Mouse (Mus musculus): ENCODE measurements around the gene Myrf.

The Myrf gene

DNA sequence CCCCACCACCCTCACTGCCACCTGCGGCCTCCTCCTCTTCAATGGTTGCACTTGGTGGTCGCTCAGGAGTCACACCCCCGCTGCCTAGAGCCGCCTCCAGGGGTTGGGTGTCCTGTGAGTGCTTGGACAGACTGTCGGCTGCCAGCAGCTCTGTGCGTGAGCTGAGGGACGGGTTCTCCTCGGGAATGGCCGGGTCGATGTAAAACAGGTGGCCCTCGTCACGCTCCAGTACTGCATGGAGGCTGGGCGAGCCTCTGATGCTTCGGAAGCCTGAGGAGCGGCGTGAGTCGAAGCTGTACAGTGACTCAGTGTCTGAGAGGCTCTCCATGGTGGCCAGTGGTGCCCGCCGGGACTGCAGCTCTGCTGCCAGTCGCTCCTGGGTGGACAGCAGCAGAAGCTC lies 7.6 kb upstream of the Myrf start:
- no peak for DNase-seq (ENCODE audit: low read depth, low spot score)

DNA sequence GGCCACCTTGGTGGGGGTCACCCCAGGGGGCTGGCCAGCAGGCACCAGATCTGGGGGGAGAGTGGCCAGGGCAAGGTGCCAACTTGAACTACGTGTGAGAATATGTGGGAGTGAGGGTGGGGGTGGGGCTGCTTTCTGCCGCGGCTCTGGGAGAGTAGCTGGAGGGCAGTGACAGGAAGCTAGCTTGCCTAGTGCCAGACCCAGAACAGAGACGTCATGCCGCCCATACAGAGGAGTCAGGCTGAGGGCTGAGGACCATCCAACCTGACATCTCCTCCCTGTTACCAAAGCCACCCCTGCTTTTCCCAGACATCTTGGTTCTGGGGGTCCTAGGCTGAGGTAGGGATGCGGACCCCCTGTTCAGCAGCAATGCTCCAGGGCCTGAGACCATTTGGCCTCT lies 6.6 kb upstream of the Myrf start:
- DNase-seq (ENCODE audit: low read depth, low spot score), result no peak

DNA sequence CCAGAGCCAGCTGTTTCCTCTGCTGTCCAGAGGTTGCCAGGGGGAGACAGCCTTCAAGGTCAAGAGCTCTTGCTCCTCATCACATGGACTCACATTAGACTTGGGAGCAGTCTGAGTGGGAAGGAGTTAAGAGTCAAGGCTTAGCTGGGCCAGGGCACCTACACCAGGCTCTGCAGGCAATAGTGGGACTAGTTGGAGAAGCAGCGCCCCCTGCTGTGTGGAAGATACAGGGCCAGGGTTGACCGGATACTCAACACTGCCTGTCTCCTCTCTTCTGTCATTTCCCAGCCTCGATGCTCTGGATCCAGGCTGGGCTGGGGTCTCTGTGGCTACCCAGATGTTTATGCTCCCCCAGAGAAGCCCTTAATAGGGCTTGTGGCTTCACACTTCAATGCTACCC lies 3.6 kb upstream of the Myrf start:
- DNase-seq (ENCODE audit: low read depth, low spot score), result peak; percentile 72

DNA sequence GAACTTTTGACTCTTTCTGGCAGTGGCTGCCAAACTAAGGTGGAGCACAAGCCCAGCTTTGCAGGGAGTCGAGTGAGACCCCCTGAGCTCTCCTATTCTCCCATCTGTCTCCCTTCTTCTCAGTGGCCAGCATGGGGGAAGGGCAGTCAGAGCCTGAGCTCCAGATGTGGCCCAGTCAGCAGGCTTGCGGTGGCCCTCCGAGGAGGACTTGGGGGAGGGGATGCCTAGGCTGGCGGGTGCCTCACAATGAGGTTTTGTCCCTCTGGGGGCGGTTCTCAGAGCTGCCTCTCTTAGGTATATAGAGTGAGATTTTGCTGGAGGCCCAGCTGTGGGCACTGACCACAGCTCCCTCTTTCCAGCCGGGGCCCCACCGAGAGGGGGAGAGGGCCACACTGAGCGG lies 2.4 kb upstream of the Myrf start:
- DNase-seq (ENCODE audit: low read depth, low spot score), result no peak

DNA sequence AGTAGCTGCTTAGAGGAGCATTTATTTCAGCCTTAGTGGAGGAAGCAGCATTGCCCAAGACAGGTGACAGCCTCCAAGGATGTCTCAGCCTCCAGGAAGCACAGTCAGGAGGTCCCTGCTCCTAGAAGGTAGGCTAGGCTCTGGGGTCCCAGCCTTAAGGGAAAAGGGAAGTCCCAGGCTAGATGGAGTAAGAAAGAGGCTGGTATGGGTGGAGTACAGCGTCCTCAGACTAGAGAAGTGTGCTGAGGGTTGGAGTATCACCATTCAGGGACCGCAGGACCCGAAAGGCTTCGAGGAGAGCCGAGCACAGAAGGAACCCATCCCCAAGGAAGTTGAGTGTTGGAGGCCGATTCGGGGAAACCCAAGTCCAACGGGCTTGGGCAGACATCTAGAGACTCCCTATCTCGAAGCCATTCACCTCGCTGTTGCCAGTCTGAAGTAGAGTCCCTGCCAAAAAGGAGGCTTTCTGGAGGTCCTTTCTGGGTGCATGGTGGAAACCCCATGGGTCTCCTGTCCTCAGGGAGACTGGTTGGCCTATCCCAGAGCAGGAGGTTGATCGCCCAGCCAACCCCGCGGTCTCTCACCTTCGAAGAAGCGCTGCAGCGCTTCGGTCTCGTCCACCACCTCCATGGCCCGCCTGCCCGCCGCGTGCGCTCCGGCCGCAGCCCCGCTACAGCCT lies 434 bp downstream of the Myrf start:
- no peak for DNase-seq (ENCODE audit: low read depth, low spot score)

DNA sequence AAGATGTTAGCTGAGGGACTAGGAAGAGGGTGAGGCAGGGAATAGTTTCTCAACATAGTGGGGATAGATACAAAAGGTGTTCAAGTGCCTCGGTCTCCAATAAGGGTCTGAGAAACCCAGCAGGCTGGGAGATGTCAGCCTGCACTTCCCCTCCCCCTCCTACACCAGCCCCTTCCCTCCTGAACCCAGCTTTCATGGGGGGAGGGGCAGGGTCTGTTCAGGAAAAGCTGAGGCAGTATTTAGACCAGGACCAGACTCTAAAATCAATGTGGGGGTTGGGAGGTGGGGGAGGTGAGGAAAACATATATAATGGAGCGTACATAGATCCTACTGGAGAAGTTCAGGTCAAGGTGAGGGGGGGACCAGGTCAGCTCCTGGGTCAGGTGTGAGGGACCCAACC lies 1.1 kb downstream of the Myrf start:
- no peak for DNase-seq (ENCODE audit: low read depth, low spot score)

DNA sequence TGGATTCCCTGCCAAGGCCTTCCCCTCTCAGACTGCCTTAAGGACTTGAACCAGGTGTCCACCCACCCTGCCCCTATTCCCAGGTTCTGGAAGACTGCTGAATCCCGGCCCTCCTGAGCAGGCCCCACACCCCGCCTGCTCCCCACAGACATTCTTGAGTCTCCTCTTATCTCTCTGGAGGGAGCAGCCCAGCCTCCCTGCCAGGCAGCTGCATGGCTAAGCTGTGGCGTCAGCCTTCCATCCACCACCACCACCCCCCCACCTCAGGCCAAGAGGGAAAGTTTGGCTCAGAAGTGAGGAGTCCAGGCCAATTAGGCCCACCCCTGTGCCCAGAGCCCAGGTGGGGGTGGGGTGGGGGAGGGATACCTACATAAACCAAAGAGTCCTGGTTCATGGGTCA lies 2.1 kb downstream of the Myrf start:
- DNase-seq (ENCODE audit: low read depth, low spot score), result no peak

DNA sequence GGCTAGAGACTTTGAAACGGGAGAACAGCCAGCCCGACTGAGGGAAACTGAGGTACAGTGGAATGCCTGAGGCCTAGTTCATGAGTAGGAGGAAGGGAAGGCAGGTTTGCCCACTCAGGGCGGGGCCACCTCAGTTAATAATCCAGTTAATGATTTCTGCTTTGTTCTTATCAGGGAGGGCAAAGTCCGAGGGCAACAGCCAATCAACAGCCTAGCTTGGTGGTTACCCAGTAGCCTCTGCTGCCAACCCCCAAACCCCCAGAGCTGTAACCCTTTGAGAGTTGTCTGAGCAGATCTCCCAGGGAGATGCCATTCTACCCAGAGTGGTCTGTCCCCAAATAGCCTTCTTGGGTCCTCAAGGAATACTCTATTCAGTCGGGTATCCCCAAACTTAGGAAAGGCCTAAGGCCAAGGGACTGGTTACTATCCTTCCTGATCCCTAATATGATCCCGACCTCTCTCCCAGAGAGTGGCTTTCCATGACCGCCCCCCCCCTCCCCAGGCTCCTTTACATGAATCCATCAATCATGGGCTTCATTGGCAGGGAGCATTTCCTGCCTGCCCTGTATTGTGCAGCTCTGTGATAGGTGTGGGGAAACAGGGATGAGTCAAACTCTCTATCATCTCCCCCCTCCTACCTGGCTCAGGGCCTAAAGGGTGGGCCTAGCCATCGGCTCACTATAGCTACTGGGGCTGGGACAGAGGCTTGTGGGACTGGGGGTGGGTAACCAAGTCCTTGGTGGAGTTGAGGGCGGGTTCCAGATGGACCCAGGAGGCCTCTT lies 4.6 kb downstream of the Myrf start:
- no peak for DNase-seq (ENCODE audit: low read depth, low spot score)

DNA sequence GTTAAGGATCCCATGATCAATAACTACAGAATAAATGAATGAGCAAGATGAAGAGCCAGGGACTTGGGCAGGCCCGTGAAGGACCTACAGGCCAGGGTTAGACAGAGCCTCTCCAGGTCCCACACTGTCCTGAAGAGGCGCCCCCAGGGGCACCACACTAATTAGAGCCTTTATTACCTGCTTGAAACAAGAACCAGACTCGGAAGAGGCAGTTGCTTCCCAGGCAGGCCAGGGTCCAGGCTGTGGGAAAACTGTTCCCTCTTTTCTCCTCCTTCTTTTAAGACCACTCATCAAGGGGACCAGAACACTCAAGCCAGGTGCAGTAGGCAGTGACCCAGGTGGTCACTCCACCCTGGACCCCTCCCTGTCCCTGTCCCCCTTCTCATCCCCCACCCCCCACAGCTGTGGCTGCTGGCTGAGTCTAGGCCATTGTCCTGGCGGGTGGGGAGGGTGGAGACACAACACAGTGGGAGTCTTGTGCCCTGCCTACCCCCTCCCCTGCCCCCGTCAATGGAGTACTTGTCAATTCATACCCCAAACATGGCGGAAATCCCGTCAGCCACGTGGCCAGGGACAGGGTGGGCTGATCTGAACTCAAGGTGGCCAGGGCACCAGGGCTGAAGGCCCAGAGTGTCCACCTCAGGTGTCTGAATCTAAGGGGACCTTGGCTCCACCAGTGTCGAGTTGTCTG lies 8.1 kb downstream of the Myrf start:
- DNase-seq (ENCODE audit: low read depth, low spot score), result peak; percentile 31

DNA sequence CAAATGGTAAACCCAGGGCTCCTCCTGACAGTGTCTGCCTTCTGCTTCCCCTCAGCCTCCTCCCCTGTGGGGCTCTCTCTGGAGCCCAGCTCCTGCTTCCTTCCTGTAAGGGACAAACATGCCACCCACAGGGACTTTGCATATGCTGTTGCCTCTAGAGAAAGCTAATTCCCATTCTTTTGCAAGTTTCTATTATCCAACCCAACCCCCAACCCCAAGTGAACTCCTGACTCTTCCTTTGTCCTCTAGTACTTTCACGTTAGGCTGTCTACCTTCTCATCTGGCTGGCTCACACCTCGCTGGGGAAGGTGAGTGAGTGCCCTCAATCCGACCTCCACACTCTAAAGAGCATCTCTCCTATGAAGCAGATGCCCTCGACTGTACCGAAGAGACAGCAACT lies 8.7 kb downstream of the Myrf start:
- peak; percentile 88 for DNase-seq (ENCODE audit: low read depth, low spot score)

DNA sequence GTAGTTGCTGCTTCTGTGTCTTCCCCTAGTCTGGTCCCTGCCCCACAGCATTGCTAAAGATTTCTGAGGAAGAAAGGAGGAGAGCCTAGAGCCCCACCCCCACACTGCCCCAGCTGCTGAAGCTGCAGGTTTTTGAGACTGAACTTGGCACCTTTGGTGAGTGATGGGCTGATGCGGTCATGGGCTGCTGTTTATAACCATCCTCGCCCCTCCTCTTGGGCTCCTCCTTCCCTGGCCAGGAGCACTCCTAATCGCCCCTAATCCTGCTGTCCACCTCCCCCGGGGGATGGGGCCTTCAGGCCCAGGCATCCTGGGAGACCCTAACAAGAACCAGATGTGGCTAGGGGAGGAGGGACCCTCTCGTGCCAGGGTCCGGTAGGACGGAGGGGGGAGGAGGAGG lies 9.5 kb downstream of the Myrf start:
- DNase-seq (ENCODE audit: low read depth, low spot score), result no peak

DNA sequence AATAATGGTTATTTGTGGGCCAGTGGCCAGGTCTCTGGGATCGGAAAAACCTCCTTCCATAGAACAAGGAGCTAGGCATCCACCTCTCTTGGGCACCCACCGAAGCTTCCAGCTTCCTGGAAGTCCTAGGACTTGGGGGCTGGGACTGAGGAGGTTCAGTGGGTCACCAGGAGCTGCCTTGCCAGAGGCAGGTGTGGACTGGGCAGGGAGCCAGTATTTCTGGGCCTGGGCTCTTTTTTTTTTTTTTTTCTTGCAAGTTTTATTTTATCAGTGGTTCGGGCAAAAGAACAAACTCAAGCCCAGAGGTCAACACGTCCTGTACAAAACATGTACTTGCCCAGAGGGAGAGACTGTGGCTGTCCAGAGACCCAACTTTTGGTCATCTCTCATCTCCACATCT lies 14.8 kb downstream of the Myrf start:
- no peak for DNase-seq (ENCODE audit: low read depth, low spot score)

DNA sequence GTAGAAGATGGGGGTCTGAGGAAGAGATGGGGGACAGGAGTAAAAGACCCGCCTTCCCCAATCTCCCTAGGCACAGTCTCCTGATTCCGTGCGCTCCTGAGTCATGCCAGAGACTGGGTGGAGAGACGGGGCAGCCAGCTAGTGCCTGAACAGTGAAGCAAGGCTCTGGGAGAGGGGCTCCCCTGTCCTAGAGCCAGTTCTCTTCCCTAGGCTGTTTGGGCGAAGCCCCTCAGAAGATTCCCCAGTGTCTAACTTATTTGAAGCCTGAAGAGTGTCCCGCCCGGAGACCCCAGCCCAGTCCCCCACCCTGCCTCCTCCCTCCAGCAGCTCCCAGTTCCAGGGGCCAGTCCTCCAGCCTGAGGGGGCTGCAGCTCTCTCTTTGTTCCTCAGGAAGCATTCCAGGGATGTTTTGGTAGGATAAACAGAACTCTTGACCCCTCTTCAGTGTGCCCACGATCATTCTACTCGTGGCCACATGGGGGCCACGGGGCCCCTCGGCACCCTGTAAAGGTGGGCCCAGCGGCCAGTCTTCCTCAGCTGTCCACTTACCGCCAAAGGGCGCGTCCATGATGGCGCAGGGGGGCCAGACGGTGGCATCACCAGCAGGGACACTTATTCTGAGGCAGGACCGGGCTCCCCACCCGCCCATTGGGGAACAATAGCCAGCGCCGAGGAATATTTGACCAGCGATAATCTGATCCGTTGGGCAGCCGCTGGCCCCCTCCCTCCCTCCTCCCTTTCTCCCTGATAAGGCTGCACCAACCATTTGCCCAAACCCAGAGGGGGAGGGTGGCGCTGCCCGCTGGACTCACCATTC lies 15.7 kb downstream of the Myrf start:
- peak; percentile 22 for DNase-seq (ENCODE audit: low read depth, low spot score)

DNA sequence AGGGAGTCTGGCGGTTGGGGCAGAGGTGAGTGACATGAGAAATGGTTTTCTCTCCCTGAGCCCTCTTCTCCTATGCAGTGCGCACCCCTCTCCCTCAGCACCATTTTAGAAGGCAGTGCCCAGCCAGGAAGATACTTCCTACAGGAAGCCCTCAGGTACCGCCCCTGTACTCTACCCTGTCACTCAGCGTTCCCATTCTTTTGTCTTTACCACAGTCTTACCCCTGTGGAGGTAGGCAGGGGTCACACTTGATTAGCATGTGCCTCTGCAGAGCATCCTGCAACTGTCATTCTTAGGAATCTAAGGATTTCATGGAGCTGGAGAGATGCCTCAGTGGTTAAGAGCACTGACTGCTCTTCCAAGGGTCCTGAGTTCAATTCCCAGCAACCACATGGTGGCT lies 17.0 kb downstream of the Myrf start:
- no peak for DNase-seq (ENCODE audit: low read depth, low spot score)

DNA sequence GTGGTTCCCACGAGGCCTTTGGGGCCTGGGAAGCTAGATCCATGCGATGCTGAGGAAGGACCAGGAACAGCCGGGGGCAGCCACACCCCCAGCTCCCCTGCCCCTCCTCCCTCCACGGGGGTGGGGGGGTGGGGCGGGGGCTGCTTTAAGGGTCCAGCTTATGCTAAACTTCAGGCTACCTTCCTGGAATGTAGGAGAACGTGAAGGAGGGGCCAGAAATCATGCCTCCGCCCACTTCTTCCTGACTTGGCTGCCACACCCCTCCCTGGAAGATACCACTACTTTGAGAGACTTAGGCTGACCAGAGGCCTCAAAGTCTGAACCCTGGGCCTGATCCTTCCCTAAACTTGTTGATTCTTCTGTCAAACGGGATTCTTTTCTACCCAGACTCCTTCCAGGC lies 17.9 kb downstream of the Myrf start:
- DNase-seq (ENCODE audit: low read depth, low spot score), result peak; percentile 83

DNA sequence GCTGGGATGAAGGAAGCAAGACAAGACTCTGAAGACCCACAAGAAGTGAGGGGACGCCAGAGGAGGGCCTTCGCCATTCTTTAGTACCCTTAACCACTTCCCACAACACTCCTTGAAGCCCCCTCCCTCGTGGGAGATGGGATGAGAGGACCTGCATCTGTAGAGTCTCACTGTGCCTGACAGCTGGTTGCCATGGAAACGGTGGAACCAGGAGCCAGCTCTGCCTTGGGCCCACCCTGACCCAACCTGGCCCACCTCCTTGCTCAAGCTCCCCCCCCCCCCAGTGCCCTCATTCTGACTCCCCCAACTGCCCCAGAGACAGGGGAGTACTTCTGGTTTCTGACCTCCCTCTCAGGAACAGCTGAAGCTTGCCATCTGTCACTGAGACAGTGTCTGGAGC lies 19.0 kb downstream of the Myrf start:
- no peak for DNase-seq (ENCODE audit: low read depth, low spot score)

DNA sequence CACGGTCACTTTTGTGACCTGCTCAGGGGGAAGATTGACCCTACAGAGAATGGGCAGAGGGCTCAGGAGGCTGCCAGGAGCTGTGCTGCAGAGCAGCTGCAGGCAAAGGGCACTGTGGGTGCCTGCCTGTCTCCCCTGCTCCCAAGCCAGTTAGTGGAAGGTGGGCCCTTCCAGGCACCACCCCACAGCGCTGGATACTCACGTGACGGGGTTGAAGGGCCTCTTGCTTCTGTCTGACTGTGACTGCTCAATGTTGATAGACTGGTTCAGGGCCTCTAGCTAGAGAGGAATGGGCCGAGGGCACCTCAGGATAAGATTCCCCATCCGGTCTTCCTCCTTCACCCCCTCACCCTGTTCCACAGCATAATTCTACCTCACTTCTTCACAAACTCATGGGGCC lies 21.0 kb downstream of the Myrf start:
- DNase-seq (ENCODE audit: low read depth, low spot score), result no peak

DNA sequence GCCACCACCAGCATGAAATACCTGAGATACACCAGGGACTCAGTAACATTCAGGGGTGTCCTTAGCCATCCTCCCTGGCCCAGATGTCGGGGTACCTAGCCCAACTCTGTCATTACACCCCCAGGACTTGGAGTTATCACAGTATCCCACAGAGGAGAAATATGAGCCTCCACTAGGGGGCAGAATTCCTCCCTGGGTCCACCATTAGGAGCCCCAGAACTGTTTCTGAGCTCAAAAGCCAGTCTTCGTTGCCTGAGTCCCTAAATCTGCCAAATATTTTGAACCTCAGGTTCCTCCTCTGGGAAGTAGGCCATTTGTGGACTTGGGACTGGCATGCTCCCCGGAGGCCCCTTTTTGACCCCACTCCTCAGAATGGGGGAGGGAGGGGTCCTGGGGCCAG lies 21.4 kb downstream of the Myrf start:
- peak; percentile 75 for DNase-seq (ENCODE audit: low read depth, low spot score)

DNA sequence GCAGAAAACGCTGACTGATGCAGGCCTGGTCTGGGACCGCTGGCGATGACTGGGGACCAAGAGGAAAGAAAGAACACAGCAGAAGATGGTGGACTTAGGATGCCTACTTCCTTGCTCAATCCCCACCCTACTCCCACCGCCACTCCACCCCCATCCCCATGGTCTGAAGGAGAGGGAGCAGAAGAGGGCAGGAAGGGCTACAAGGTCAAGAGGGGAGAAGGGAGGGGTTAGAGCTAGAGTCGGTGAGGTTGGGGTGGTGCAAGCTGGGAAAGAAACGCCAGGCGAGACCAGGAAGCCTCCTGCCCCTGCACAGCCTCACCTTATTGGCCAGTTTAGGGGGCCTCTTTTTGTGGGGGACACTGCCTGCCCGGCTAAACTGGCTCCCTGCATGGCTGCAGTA lies 24.4 kb downstream of the Myrf start:
- peak; percentile 49 for DNase-seq (ENCODE audit: low read depth, low spot score)

DNA sequence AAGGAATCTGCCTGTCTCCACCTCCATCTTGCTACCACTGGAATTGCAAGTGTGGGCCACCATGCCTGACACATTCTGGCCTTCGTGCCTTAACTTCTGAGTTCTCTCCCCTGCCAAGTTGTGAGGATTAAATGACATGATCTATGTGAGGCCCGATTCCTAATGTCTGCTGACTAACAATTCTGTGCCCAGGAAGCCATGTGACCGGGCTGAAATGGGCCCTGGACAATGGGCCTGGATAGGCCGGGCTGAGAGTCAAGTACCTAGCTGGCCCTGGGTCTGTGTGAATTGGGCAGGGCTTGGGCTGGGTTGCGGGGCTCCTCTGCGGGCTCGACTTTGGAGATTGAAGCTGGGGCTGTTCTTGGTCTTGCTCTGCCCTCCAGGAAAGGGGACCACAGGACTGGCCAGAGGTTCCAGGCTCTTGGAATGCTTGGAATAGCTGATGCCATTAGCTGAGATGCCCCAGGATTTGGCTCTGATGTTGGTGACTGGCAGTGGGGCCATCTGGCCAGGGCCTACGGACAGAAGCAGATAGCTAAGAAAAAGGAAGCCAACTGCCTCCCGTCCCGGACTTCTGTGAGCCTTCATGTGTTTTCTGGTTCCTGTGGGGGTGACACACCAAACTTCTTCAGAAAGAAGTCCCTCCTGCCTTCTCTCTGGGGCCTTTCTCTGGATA lies 26.6 kb downstream of the Myrf start:
- no peak for DNase-seq (ENCODE audit: low read depth, low spot score)

DNA sequence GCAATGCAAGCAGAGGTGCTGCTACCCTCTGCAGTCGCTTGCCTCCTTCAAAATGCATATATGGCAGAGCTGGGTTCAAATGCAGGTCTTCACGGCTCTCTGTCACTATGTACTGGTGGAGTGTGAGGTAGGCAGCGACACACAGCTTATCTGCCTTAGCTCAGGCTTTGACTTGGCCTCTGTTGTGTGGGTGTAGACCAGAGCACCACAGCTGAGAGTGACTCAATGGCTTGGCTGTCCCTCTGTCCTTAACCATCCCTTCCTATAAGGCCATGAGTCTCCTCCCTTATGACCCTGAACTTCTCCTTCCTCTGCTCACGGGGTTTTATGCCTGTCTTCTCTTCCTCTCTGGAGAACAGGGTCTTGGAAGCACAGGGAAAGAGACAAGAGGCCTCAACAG lies 29.7 kb downstream of the Myrf start:
- DNase-seq (ENCODE audit: low read depth, low spot score), result no peak

DNA sequence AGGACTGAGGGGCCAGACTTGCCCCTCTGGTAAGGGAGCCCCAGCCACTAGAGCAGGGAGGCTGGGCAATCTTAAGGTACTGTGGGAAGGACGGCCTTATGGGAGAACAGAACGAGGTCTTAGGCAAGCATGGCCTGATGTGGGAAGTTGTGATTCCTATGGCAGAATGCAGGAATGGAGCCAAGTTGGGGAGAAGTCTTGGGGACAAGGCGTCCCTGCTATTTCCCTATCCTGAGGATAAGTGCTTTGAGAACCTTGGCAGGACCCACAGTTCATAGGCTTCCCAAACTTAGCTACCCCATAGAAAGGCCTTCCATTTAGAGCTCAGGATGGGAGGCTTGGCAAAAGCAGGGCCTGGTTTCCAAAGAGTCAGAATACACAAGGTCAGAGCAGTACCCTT lies 31.7 kb downstream of the Myrf start:
- DNase-seq (ENCODE audit: low read depth, low spot score), result no peak

All from ZHBTc4 (cell line).